Mouse (Mus musculus) B cell, adult 67 days (primary cell): ENCODE measurements around the gene Tmem181a. TPM values are rescaled to one million over a fixed set of nuclear protein-coding genes. Genes with fewer than 3 reads are reported as not detected.

ENCODE experiments used
- total RNA-seq, 2 experiments: library from RNA; stranded (reverse); gene quantifications; 4 replicates each; pipeline ENCODE4 v1.2.4; 2023

The Tmem181a gene
- 1 to 10 TPM; 3.1 to 3.2 TPM for total RNA-seq

GRCm38 (mm10) chr17:6256400-6257069 lies at the start of gene Tmem181a:
Gene Tmem181a (plus strand): TSS chr17:6256860.

GRCm38 (mm10) chr17:6317339-6317985 lies 60.8 kb downstream of the Tmem181a start, which contains the start of gene Dynlt1a:
Gene Dynlt1a (minus strand): TSS chr17:6317500.

Other genes with a start within 250 kb of the Tmem181a start
- 1 to 10 TPM; 6.6 to 9.1 TPM for gene Serac1, start 177.1 kb upstream of the Tmem181a start, total RNA-seq
- 10 to 100 TPM; 58.2 to 62.2 TPM for gene Gtf2h5, start 177.1 kb upstream of the Tmem181a start, total RNA-seq
- 10 to 100 TPM; 60.5 to 63.3 TPM for gene Tulp4, start 150.4 kb upstream of the Tmem181a start, total RNA-seq
- 10 to 100 TPM in 1 of 2 experiments, 1 to 10 TPM in 1; 7.3 to 10.3 TPM for gene Dynlt1a, start 60.6 kb downstream of the Tmem181a start, total RNA-seq
- gene Dynlt1b, start 173.3 kb downstream of the Tmem181a start, total RNA-seq: 10 to 100 TPM; 99.1 to 99.9 TPM